Mouse (Mus musculus) cerebellum, adult 2 months (tissue): ENCODE data around the gene Hoxc5.

Experiments used
- CTCF ChIP-seq: fragments of 200-500 bp; IDR thresholded peaks from 2 replicates; pipeline ENCODE4 v1.5.1; 2011; ENCODE audit warnings: low read depth, mild to moderate bottlenecking, control low read depth, low read length, moderate library complexity, borderline replicate concordance; ENCODE audit not compliant: insufficient read depth
- POLR2A ChIP-seq: fragments of 200-500 bp; IDR thresholded peaks from 2 replicates; pipeline ENCODE4 v1.6.1; 2011; ENCODE audit warnings: low read length, control low read depth, borderline replicate concordance; ENCODE audit not compliant: insufficient read depth

GRCm38 (mm10) chr15:103020899-103021418 lies 53.7 kb downstream of the Hoxc5 start:
- no peak for TF ChIP-seq POLR2A
- TF ChIP-seq CTCF: no peak
